Mouse (Mus musculus): Measurements from ENCODE around the gene Plac1. TPM values are rescaled to one million over a fixed set of nuclear protein-coding genes. Genes with fewer than 3 reads are reported as not detected.

The Plac1 gene
- polyA plus RNA-seq, 1 experiment from 2014 or later, result 2.9 TPM

DNA sequence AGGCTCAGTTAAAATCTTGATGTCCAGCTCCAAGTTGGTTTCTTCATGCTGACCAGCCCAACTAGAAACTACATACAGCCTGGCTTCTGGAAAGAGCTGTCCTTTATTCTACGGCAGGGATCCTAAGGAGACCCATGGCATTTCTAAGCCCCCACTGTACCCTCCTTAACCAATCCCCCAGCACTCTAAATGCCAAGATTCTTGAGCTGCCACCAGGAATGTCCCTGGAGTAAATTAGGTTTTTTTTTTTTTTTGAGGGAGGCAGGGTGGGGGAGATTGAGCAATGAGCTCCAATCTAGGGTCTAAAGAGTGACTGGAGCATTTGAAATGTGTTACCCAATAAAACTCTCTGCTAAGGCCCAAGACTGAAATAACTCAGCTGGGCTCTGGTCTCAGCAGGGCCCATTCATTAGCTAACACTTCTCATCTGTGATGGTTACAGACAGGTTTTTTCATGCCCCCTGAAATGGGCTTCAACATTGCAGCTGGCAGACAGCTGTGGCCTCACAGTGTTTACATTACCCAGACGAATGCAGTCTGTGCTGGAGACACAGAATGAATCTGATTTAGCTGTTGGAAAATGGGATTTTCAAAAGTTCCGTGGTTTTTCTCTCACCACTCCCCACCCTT lies 114.0 kb downstream of the Plac1 start:
- no peak overlapping the region for H3K4me3 ChIP-seq (replicated peaks; ENCODE audit: low read depth, low read length)
- no peaks in the 10 kb centered on the region for H3K4me1 ChIP-seq (replicated peaks; ENCODE audit: insufficient read depth, low read length)
- H3K27me3 ChIP-seq (ENCODE audit: insufficient read depth, low read length), result no peaks in the 10 kb centered on the region
- TF ChIP-seq CTCF (IDR thresholded peaks at IDR 0.05; ENCODE audit: low read depth), result no peak
- H3K4me2 ChIP-seq (ENCODE audit: low read length), result no peak overlapping the region
- DNase-seq (ENCODE audit: low spot score) (peak; percentile 35), ATAC-seq (replicated peaks; ENCODE audit: low FRiP score, low read depth) (no peak)
- no peak overlapping the region for H3K9ac ChIP-seq (ENCODE audit: low read depth, low read length)
- H3K36me3 ChIP-seq (ENCODE audit: insufficient read depth, low read length), result no peaks in the 10 kb centered on the region
- H3K9me3 ChIP-seq (replicated peaks; ENCODE audit: low read length), result no peaks in the 10 kb centered on the region
- H3K27ac ChIP-seq, result no peak overlapping the region
- WGBS, result 35% methylated on average over 3 of the region's 3 CpGs

- Histone ChIP-seq H3K36me3 (ENCODE audit: insufficient read depth, low read length) (no peaks in the 10 kb centered on the region), H3K9me3 (replicated peaks; ENCODE audit: low read length) (no peaks in the 10 kb centered on the region), H3K27ac (no peak overlapping the region), H3K9ac (ENCODE audit: low read depth, low read length) (no peak overlapping the region), H3K27me3 (ENCODE audit: insufficient read depth, low read length) (no peaks in the 10 kb centered on the region), H3K4me1 (replicated peaks; ENCODE audit: insufficient read depth, low read length) (no peaks in the 10 kb centered on the region), H3K4me3 (replicated peaks; ENCODE audit: low read depth, low read length) (no peak overlapping the region), H3K4me2 (ENCODE audit: low read length) (no peak overlapping the region)
- ATAC-seq (replicated peaks; ENCODE audit: low FRiP score, low read depth) (no peak), DNase-seq (ENCODE audit: low spot score) (no peak)
- TF ChIP-seq CTCF (IDR thresholded peaks at IDR 0.05; ENCODE audit: low read depth), result no peak
- WGBS, result 50% methylated on average over 1 of the region's 1 CpGs
Observed at GRCm38 (mm10) chrX:53123562-53123961, 116.3 kb downstream of the Plac1 start.

- TF ChIP-seq CTCF (IDR thresholded peaks at IDR 0.05; ENCODE audit: low read depth), result no peak
- H3K9me3 ChIP-seq (replicated peaks; ENCODE audit: low read length), result no peaks in the 10 kb centered on the region
- no peaks in the 10 kb centered on the region for H3K27me3 ChIP-seq (ENCODE audit: insufficient read depth, low read length)
- no peak overlapping the region for H3K27ac ChIP-seq
- no peak overlapping the region for H3K9ac ChIP-seq (ENCODE audit: low read depth, low read length)
- WGBS, result 53% methylated on average over 6 of the region's 6 CpGs
- ATAC-seq (replicated peaks; ENCODE audit: low FRiP score, low read depth) (no peak), DNase-seq (ENCODE audit: low spot score) (no peak)
- no peak overlapping the region for H3K4me3 ChIP-seq (replicated peaks; ENCODE audit: low read depth, low read length)
- H3K4me1 ChIP-seq (replicated peaks; ENCODE audit: insufficient read depth, low read length), result no peaks in the 10 kb centered on the region; the same call in 1 of the 2 replicates
- H3K4me2 ChIP-seq (ENCODE audit: low read length), result no peak overlapping the region
- H3K36me3 ChIP-seq (ENCODE audit: insufficient read depth, low read length), result no peaks in the 10 kb centered on the region
Observed at GRCm38 (mm10) chrX:53118631-53119030, 121.3 kb downstream of the Plac1 start.

DNA sequence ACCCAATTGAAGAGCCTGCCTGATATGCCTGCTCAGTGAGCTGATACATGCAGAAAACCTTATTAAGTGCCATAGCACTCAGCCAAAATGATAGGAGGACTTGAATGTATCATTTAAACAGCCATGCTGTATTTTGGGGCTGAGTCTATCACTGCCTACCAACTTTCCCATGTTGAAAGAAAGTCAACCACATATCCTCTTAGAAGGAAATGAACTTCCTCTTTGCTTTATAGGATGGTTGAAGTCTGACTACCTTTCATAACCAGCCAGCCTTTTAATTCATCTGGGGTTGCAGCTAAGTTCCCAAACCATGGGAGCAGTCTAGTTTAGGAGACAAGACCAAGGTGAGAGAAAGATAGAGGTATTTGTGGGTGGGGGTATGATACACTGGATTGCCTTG lies 121.9 kb downstream of the Plac1 start:
- Histone ChIP-seq H3K4me1 (replicated peaks; ENCODE audit: insufficient read depth, low read length) (no peaks in the 10 kb centered on the region; the same call in 1 of the 2 replicates), H3K27me3 (ENCODE audit: insufficient read depth, low read length) (no peaks in the 10 kb centered on the region), H3K9ac (ENCODE audit: low read depth, low read length) (no peak overlapping the region), H3K4me3 (replicated peaks; ENCODE audit: low read depth, low read length) (no peak overlapping the region), H3K9me3 (replicated peaks; ENCODE audit: low read length) (no peaks in the 10 kb centered on the region), H3K4me2 (ENCODE audit: low read length) (no peak overlapping the region), H3K36me3 (ENCODE audit: insufficient read depth, low read length) (no peaks in the 10 kb centered on the region), H3K27ac (no peak overlapping the region)
- ATAC-seq (replicated peaks; ENCODE audit: low FRiP score, low read depth) (no peak), DNase-seq (ENCODE audit: low spot score) (no peak)
- TF ChIP-seq CTCF (IDR thresholded peaks at IDR 0.05; ENCODE audit: low read depth), result no peak

- H3K9me3 ChIP-seq (replicated peaks; ENCODE audit: low read length), result no peaks in the 10 kb centered on the region
- WGBS, result 63% methylated on average over 7 of the region's 7 CpGs
- H3K27me3 ChIP-seq (ENCODE audit: insufficient read depth, low read length), result no peaks in the 10 kb centered on the region
- H3K4me1 ChIP-seq (replicated peaks; ENCODE audit: insufficient read depth, low read length), result no peaks in the 10 kb centered on the region; the same call in 1 of the 2 replicates
- no peak overlapping the region; the same call in 1 of the 2 replicates for H3K4me2 ChIP-seq (ENCODE audit: low read length)
- no peak overlapping the region for H3K4me3 ChIP-seq (replicated peaks; ENCODE audit: low read depth, low read length)
- TF ChIP-seq CTCF (IDR thresholded peaks at IDR 0.05; ENCODE audit: low read depth), result no peak
- H3K9ac ChIP-seq (ENCODE audit: low read depth, low read length), result no peak overlapping the region
- no peaks in the 10 kb centered on the region for H3K36me3 ChIP-seq (ENCODE audit: insufficient read depth, low read length)
- DNase-seq (ENCODE audit: low spot score) (no peak), ATAC-seq (replicated peaks; ENCODE audit: low FRiP score, low read depth) (no peak)
- H3K27ac ChIP-seq, result no peak overlapping the region
Observed at GRCm38 (mm10) chrX:53114994-53115393, 124.9 kb downstream of the Plac1 start.

DNA sequence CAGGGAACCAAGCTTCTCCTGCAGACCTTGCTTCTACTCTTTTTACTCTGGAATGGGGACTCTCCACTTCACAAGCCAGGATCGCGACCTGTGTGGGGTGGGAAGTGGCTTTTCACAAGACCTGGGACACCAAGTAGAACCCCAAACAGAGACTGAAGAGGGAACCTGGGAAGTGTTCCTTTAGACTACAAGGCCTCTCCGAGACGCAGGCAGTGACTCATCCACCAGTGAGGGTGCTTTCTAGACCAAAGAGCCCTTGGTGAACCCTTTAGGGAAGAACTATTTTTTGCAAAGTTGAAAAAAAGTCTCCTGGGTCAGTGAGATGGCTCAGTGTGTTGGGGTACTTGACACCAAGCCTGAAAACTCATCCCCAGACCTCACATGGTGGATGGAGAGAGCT lies 129.8 kb downstream of the Plac1 start:
- H3K27ac ChIP-seq, result no peak overlapping the region

GRCm38 (mm10) chrX:53107127-53107526 lies 132.8 kb downstream of the Plac1 start:
- Histone ChIP-seq H3K27ac (no peak overlapping the region), H3K27me3 (ENCODE audit: insufficient read depth, low read length) (no peaks in the 10 kb centered on the region), H3K4me1 (replicated peaks; ENCODE audit: insufficient read depth, low read length) (no peaks in the 10 kb centered on the region), H3K4me2 (ENCODE audit: low read length) (no peak overlapping the region), H3K36me3 (ENCODE audit: insufficient read depth, low read length) (no peaks in the 10 kb centered on the region), H3K9ac (ENCODE audit: low read depth, low read length) (no peak overlapping the region), H3K9me3 (replicated peaks; ENCODE audit: low read length) (no peaks in the 10 kb centered on the region), H3K4me3 (replicated peaks; ENCODE audit: low read depth, low read length) (no peak overlapping the region)
- TF ChIP-seq CTCF (IDR thresholded peaks at IDR 0.05; ENCODE audit: low read depth), result no peak
- ATAC-seq (replicated peaks; ENCODE audit: low FRiP score, low read depth) (no peak), DNase-seq (ENCODE audit: low spot score) (no peak)
- WGBS, result 84% methylated on average over 2 of the region's 2 CpGs

More for the DNA sequence above, 129.8 kb downstream of the Plac1 start:
- no peaks in the 10 kb centered on the region for H3K36me3 ChIP-seq (ENCODE audit: insufficient read depth, low read length)
- H3K9me3 ChIP-seq (replicated peaks; ENCODE audit: low read length), result no peaks in the 10 kb centered on the region
- H3K4me3 ChIP-seq (replicated peaks; ENCODE audit: low read depth, low read length), result no peak overlapping the region
- ATAC-seq (replicated peaks; ENCODE audit: low FRiP score, low read depth), result no peak
- TF ChIP-seq CTCF (IDR thresholded peaks at IDR 0.05; ENCODE audit: low read depth), result no peak
- no peaks in the 10 kb centered on the region for H3K4me1 ChIP-seq (replicated peaks; ENCODE audit: insufficient read depth, low read length)
- WGBS, result 93% methylated on average over 4 of the region's 4 CpGs
- no peak overlapping the region for H3K9ac ChIP-seq (ENCODE audit: low read depth, low read length)
- DNase-seq (ENCODE audit: low spot score), result no peak
- no peak overlapping the region for H3K4me2 ChIP-seq (ENCODE audit: low read length)
- H3K27me3 ChIP-seq (ENCODE audit: insufficient read depth, low read length), result no peaks in the 10 kb centered on the region

Data from kidney, postnatal 0 days (tissue).